Mouse (Mus musculus) forebrain, embryonic 12.5 days (tissue): ENCODE measurements at regions not wholly inside any gene's neighbourhood (a gene's known extent, or its start where the extent isn't known, plus 50 kb on each side); places are given as distances from the start of the nearest gene placed in this dataset.

Source experiments
- ATAC-seq: fragments of 200-750 bp; cut with Nextera tagmentation; 2 replicates; pipeline ENCODE4 v1.8.0; 2017; ENCODE audit warnings: moderate TSS enrichment; ENCODE audit not compliant: low FRiP score
- H3K27ac ChIP-seq: fragments of 300-500 bp; sonication (generic); 2 replicates; pipeline ENCODE4 v1.5.1; 2016; ENCODE audit warnings: mild to moderate bottlenecking
- H3K27me3 ChIP-seq: fragments of 300-500 bp; sonication (generic); 2 replicates; pipeline ENCODE4 v1.6.1; 2016; ENCODE audit warnings: mild to moderate bottlenecking
- H3K36me3 ChIP-seq: fragments of 300-500 bp; sonication (generic); replicated peaks from 2 replicates; pipeline ENCODE4 v1.6.1; 2016; ENCODE audit warnings: mild to moderate bottlenecking
- H3K4me1 ChIP-seq: fragments of 300-500 bp; sonication (generic); 2 replicates; pipeline ENCODE4 v1.6.1; 2016
- H3K4me2 ChIP-seq: fragments of 300-500 bp; sonication (generic); 2 replicates; pipeline ENCODE4 v1.6.1; 2016; ENCODE audit warnings: mild to moderate bottlenecking, moderate library complexity
- H3K4me3 ChIP-seq: fragments of 300-500 bp; sonication (generic); replicated peaks from 2 replicates; pipeline ENCODE4 v1.5.1; 2016; ENCODE audit warnings: mild to moderate bottlenecking
- H3K9ac ChIP-seq: fragments of 300-500 bp; sonication (generic); 2 replicates; pipeline ENCODE4 v1.6.1; 2016; ENCODE audit warnings: mild to moderate bottlenecking
- H3K9me3 ChIP-seq: fragments of 300-500 bp; sonication (generic); 2 replicates; pipeline ENCODE4 v1.6.1; 2016
- WGBS: fragments of 180-500 bp; shearing (Covaris S2); methylation state at CpG from one replicate; pipeline ENCODE4 v1.1.7; 2016; 5-methylcytosine and 5-hydroxymethylcytosine counted together

GRCm38 (mm10) chr3:128787686-128788085 is 412.0 kb upstream of the Pitx2 start:
- no peak for ATAC-seq
- WGBS = 74% methylated on average over 5 of the region's 5 CpGs
- H3K4me2 ChIP-seq = no peak overlapping the region

GRCm38 (mm10) chr3:128795931-128796330 is 403.7 kb upstream of the Pitx2 start:
- WGBS = 79% methylated on average over 2 of the region's 2 CpGs
- Histone ChIP-seq H3K27me3 (no peaks in the 10 kb centered on the region), H3K4me1 (no peaks in the 10 kb centered on the region), H3K36me3 (no peaks in the 10 kb centered on the region), H3K9me3 (no peaks in the 10 kb centered on the region), H3K27ac (no peak overlapping the region), H3K9ac (no peak overlapping the region), H3K4me3 (no peak overlapping the region), H3K4me2 (no peak overlapping the region)
- no peak for ATAC-seq

More at GRCm38 (mm10) chr3:128787686-128788085, 412.0 kb upstream of the Pitx2 start:
- no peaks in the 10 kb centered on the region for H3K36me3 ChIP-seq
- no peak overlapping the region for H3K4me3 ChIP-seq
- no peak overlapping the region for H3K27ac ChIP-seq
- no peaks in the 10 kb centered on the region for H3K4me1 ChIP-seq
- no peaks in the 10 kb centered on the region for H3K9me3 ChIP-seq
- H3K9ac ChIP-seq = no peak overlapping the region
- H3K27me3 ChIP-seq = no peaks in the 10 kb centered on the region

GRCm38 (mm10) chr3:128797829-128798228 is 401.8 kb upstream of the Pitx2 start:
- 68% methylated on average over 1 of the region's 1 CpGs for WGBS
- Histone ChIP-seq H3K27ac (no peak overlapping the region), H3K9me3 (no peaks in the 10 kb centered on the region), H3K9ac (no peak overlapping the region), H3K27me3 (no peaks in the 10 kb centered on the region), H3K36me3 (no peaks in the 10 kb centered on the region), H3K4me1 (no peaks in the 10 kb centered on the region), H3K4me2 (no peak overlapping the region), H3K4me3 (no peak overlapping the region)
- 0 out of 2 replicates have a peak, but pooled peaks have one; percentile 44 for ATAC-seq

GRCm38 (mm10) chr3:128829371-128830160 is 370.1 kb upstream of the Pitx2 start:
- Histone ChIP-seq H3K9ac (no peak overlapping the region), H3K36me3 (no peaks in the 10 kb centered on the region), H3K4me3 (no peak overlapping the region), H3K9me3 (no peaks in the 10 kb centered on the region), H3K4me2 (no peak overlapping the region), H3K27me3 (0 out of 2 replicates have a peak, but pooled peaks cover 3% of the 10 kb centered on the region), H3K27ac (no peak overlapping the region), H3K4me1 (no peaks in the 10 kb centered on the region; the same call in 1 of the 2 replicates)
- ATAC-seq = no peak
- 51% methylated on average over 12 of the region's 12 CpGs for WGBS

GRCm38 (mm10) chr3:128850327-128850977 is 349.2 kb upstream of the Pitx2 start:
- Histone ChIP-seq H3K27me3 (no peaks in the 10 kb centered on the region), H3K4me2 (no peak overlapping the region), H3K4me3 (no peak overlapping the region), H3K9me3 (no peaks in the 10 kb centered on the region), H3K9ac (no peak overlapping the region), H3K27ac (no peak overlapping the region), H3K36me3 (no peaks in the 10 kb centered on the region), H3K4me1 (no peaks in the 10 kb centered on the region)
- ATAC-seq = 0 out of 2 replicates have a peak, but pooled peaks have one; percentile 51
- 75% methylated on average over 6 of the region's 6 CpGs for WGBS

- H3K4me2 ChIP-seq = no peak overlapping the region
- H3K27me3 ChIP-seq = no peaks in the 10 kb centered on the region
- no peaks in the 10 kb centered on the region for H3K9me3 ChIP-seq
- no peak for ATAC-seq
- WGBS = 73% methylated on average over 5 of the region's 5 CpGs
- no peak overlapping the region for H3K9ac ChIP-seq
- no peak overlapping the region for H3K27ac ChIP-seq
- no peaks in the 10 kb centered on the region for H3K36me3 ChIP-seq
- H3K4me1 ChIP-seq = no peaks in the 10 kb centered on the region
- H3K4me3 ChIP-seq = no peak overlapping the region
Measured at GRCm38 (mm10) chr3:128856515-128856914, 343.2 kb upstream of the Pitx2 start.

GRCm38 (mm10) chr3:128881685-128882444 is 317.8 kb upstream of the Pitx2 start:
- no peaks in the 10 kb centered on the region for H3K9me3 ChIP-seq
- no peak overlapping the region for H3K9ac ChIP-seq
- H3K4me2 ChIP-seq = no peak overlapping the region
- no peaks in the 10 kb centered on the region for H3K27me3 ChIP-seq
- 36% methylated on average over 10 of the region's 10 CpGs for WGBS
- ATAC-seq = 0 out of 2 replicates have a peak, but pooled peaks have one; percentile 20
- peaks cover 7% of the 10 kb centered on the region for H3K4me1 ChIP-seq
- H3K36me3 ChIP-seq = no peaks in the 10 kb centered on the region
- H3K27ac ChIP-seq = no peak overlapping the region
- H3K4me3 ChIP-seq = no peak overlapping the region

GRCm38 (mm10) chr3:128883636-128884195 is 316.0 kb upstream of the Pitx2 start:
- ATAC-seq = no peak
- no peaks in the 10 kb centered on the region for H3K9me3 ChIP-seq
- WGBS = 75% methylated on average over 7 of the region's 7 CpGs

GRCm38 (mm10) chr3:128886678-128887077 is 313.0 kb upstream of the Pitx2 start:
- no peaks in the 10 kb centered on the region for H3K36me3 ChIP-seq
- no peak overlapping the region for H3K4me3 ChIP-seq
- H3K27me3 ChIP-seq = no peaks in the 10 kb centered on the region
- peaks cover 6% of the 10 kb centered on the region for H3K4me1 ChIP-seq
- H3K9me3 ChIP-seq = no peaks in the 10 kb centered on the region
- H3K9ac ChIP-seq = no peak overlapping the region
- ATAC-seq = no peak
- no peak overlapping the region for H3K27ac ChIP-seq
- no peak overlapping the region for H3K4me2 ChIP-seq
- WGBS = 46% methylated on average over 9 of the region's 9 CpGs

More at GRCm38 (mm10) chr3:128883636-128884195, 316.0 kb upstream of the Pitx2 start:
- Histone ChIP-seq H3K9ac (no peak overlapping the region), H3K4me2 (no peak overlapping the region), H3K27me3 (no peaks in the 10 kb centered on the region), H3K4me1 (peaks cover 7% of the 10 kb centered on the region), H3K36me3 (no peaks in the 10 kb centered on the region), H3K4me3 (no peak overlapping the region), H3K27ac (no peak overlapping the region)

- no peaks in the 10 kb centered on the region for H3K9me3 ChIP-seq
- 93% methylated on average over 5 of the region's 5 CpGs for WGBS
- H3K4me1 ChIP-seq = no peaks in the 10 kb centered on the region
- H3K27me3 ChIP-seq = no peaks in the 10 kb centered on the region
- H3K27ac ChIP-seq = no peak overlapping the region
- no peak overlapping the region for H3K4me2 ChIP-seq
- H3K4me3 ChIP-seq = no peak overlapping the region
- no peak for ATAC-seq
- no peaks in the 10 kb centered on the region for H3K36me3 ChIP-seq
- H3K9ac ChIP-seq = no peak overlapping the region
Measured at GRCm38 (mm10) chr3:128891078-128891477, 308.6 kb upstream of the Pitx2 start.

- no peaks in the 10 kb centered on the region for H3K27me3 ChIP-seq
- H3K27ac ChIP-seq = no peak overlapping the region
- ATAC-seq = no peak
- no peak overlapping the region for H3K4me3 ChIP-seq
- H3K9me3 ChIP-seq = no peaks in the 10 kb centered on the region
- WGBS = 90% methylated on average over 3 of the region's 3 CpGs
- no peak overlapping the region for H3K9ac ChIP-seq
- H3K4me1 ChIP-seq = no peaks in the 10 kb centered on the region
- no peaks in the 10 kb centered on the region for H3K36me3 ChIP-seq
- H3K4me2 ChIP-seq = no peak overlapping the region
Measured at GRCm38 (mm10) chr3:128896628-128897027, 303.1 kb upstream of the Pitx2 start.

GRCm38 (mm10) chr3:128911122-128911521 is 288.6 kb upstream of the Pitx2 start:
- Histone ChIP-seq H3K9me3 (no peaks in the 10 kb centered on the region), H3K27me3 (no peaks in the 10 kb centered on the region), H3K9ac (no peak overlapping the region), H3K4me1 (no peaks in the 10 kb centered on the region), H3K27ac (no peak overlapping the region), H3K4me2 (no peak overlapping the region), H3K4me3 (no peak overlapping the region), H3K36me3 (no peaks in the 10 kb centered on the region)
- WGBS = 80% methylated on average over 4 of the region's 4 CpGs
- no peak for ATAC-seq
